Mouse (Mus musculus): ENCODE measurements at regions not wholly inside any gene's neighbourhood (a gene's known extent, or its start where the extent isn't known, plus 50 kb on each side); places are given as distances from the start of the nearest gene placed in this dataset.

GRCm38 (mm10) chr17:62436044-62436443 lies 445.1 kb downstream of the Efna5 start:
- Histone ChIP-seq H3K9me3 (ENCODE audit: control insufficient read depth, low read length) (no peaks in the 10 kb centered on the region), H3K27me3 (replicated peaks; ENCODE audit: control insufficient read depth, insufficient read depth, low read length) (no peaks in the 10 kb centered on the region), H3K4me1 (ENCODE audit: control insufficient read depth, insufficient read depth, low read depth, low read length) (no peaks in the 10 kb centered on the region), H3K4me2 (ENCODE audit: low read length) (no peak overlapping the region), H3K36me3 (ENCODE audit: control insufficient read depth, insufficient read depth, low read length) (no peaks in the 10 kb centered on the region), H3K9ac (ENCODE audit: low read depth, low read length) (no peak overlapping the region), H3K27ac (ENCODE audit: low read depth, low read length) (no peak overlapping the region), H3K4me3 (ENCODE audit: low read length) (no peak overlapping the region)
- 88% methylated on average over 1 of the region's 1 CpGs for WGBS
- ATAC-seq: no peak

GRCm38 (mm10) chr17:62423476-62424385 lies 457.4 kb downstream of the Efna5 start:
- no peak overlapping the region for H3K4me2 ChIP-seq (ENCODE audit: low read length)
- no peaks in the 10 kb centered on the region for H3K4me1 ChIP-seq (ENCODE audit: control insufficient read depth, insufficient read depth, low read depth, low read length)
- H3K27me3 ChIP-seq (replicated peaks; ENCODE audit: control insufficient read depth, insufficient read depth, low read length): no peaks in the 10 kb centered on the region
- H3K9me3 ChIP-seq (ENCODE audit: control insufficient read depth, low read length): no peaks in the 10 kb centered on the region
- H3K9ac ChIP-seq (ENCODE audit: low read depth, low read length): no peak overlapping the region
- H3K27ac ChIP-seq (ENCODE audit: low read depth, low read length): no peak overlapping the region
- H3K4me3 ChIP-seq (ENCODE audit: low read length): no peak overlapping the region
- ATAC-seq: no peak
- no peaks in the 10 kb centered on the region for H3K36me3 ChIP-seq (ENCODE audit: control insufficient read depth, insufficient read depth, low read length)
- WGBS: 85% methylated on average over 11 of the region's 11 CpGs

DNA sequence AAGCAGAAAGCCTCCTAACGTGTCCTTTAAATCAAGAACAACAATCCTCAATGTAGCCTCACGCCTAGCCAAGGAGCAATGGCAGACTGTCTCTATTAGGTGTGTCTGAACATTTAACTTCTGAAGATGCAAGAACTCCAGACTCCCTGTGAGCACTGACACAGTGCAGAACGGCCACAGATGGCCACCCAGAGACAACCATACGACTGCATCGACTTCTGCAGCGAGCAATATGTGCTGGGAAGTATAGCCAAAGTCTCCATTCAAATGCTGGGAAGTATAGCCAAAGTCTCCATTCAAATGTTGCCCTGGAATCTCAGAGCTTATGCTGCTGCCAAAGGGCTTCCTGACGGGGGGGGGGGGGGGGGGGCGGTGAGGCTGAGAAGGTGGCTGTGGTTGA lies 463.5 kb downstream of the Efna5 start:
- Histone ChIP-seq H3K36me3 (ENCODE audit: control insufficient read depth, insufficient read depth, low read length) (no peaks in the 10 kb centered on the region), H3K9me3 (ENCODE audit: control insufficient read depth, low read length) (no peaks in the 10 kb centered on the region), H3K4me3 (ENCODE audit: low read length) (no peak overlapping the region), H3K27me3 (replicated peaks; ENCODE audit: control insufficient read depth, insufficient read depth, low read length) (no peaks in the 10 kb centered on the region), H3K27ac (ENCODE audit: low read depth, low read length) (no peak overlapping the region), H3K9ac (ENCODE audit: low read depth, low read length) (no peak overlapping the region), H3K4me2 (ENCODE audit: low read length) (no peak overlapping the region), H3K4me1 (ENCODE audit: control insufficient read depth, insufficient read depth, low read depth, low read length) (no peaks in the 10 kb centered on the region)
- no peak for ATAC-seq
- WGBS: 78% methylated on average over 6 of the region's 8 CpGs

- WGBS: 83% methylated on average over 4 of the region's 4 CpGs
- H3K27me3 ChIP-seq (replicated peaks; ENCODE audit: control insufficient read depth, insufficient read depth, low read length): no peaks in the 10 kb centered on the region
- ATAC-seq: peak; percentile 81
- no peaks in the 10 kb centered on the region for H3K9me3 ChIP-seq (ENCODE audit: control insufficient read depth, low read length)
- no peak overlapping the region for H3K27ac ChIP-seq (ENCODE audit: low read depth, low read length)
- no peak overlapping the region for H3K4me2 ChIP-seq (ENCODE audit: low read length)
- H3K9ac ChIP-seq (ENCODE audit: low read depth, low read length): no peak overlapping the region
- no peak overlapping the region for H3K4me3 ChIP-seq (ENCODE audit: low read length)
- no peaks in the 10 kb centered on the region for H3K36me3 ChIP-seq (ENCODE audit: control insufficient read depth, insufficient read depth, low read length)
- no peaks in the 10 kb centered on the region for H3K4me1 ChIP-seq (ENCODE audit: control insufficient read depth, insufficient read depth, low read depth, low read length)
Measured at GRCm38 (mm10) chr17:62415152-62415551, 466.0 kb downstream of the Efna5 start.

DNA sequence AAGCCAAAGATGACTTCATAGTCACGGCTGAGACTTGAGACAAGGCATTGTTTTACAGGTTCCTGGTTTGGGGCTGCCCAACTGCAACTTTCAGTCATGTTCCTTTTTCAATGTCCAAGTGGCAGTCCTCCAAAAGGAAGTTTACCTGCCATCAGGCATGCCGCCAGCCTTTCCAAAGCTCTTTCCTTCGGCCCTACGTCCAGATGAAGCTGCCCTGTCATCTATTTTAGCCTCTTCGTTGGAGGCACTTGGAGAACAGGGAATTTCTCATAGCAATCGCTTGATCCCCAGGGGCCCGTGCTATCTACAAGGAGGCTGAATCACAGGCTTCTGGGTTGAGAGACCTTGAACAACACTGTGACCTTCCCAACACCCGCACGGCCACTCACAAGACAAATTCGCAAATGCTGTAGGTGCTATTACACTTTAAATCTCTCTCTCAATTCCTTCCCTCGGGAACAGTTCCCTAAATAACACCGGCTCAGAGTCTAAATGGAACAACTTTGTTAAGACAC lies 468.4 kb downstream of the Efna5 start:
- no peak for ATAC-seq
- Histone ChIP-seq H3K27me3 (replicated peaks; ENCODE audit: control insufficient read depth, insufficient read depth, low read length) (no peaks in the 10 kb centered on the region), H3K4me3 (ENCODE audit: low read length) (no peak overlapping the region), H3K9ac (ENCODE audit: low read depth, low read length) (no peak overlapping the region), H3K4me2 (ENCODE audit: low read length) (no peak overlapping the region), H3K27ac (ENCODE audit: low read depth, low read length) (no peak overlapping the region), H3K9me3 (ENCODE audit: control insufficient read depth, low read length) (no peaks in the 10 kb centered on the region), H3K4me1 (ENCODE audit: control insufficient read depth, insufficient read depth, low read depth, low read length) (no peaks in the 10 kb centered on the region), H3K36me3 (ENCODE audit: control insufficient read depth, insufficient read depth, low read length) (no peaks in the 10 kb centered on the region)
- WGBS: 85% methylated on average over 12 of the region's 12 CpGs

DNA sequence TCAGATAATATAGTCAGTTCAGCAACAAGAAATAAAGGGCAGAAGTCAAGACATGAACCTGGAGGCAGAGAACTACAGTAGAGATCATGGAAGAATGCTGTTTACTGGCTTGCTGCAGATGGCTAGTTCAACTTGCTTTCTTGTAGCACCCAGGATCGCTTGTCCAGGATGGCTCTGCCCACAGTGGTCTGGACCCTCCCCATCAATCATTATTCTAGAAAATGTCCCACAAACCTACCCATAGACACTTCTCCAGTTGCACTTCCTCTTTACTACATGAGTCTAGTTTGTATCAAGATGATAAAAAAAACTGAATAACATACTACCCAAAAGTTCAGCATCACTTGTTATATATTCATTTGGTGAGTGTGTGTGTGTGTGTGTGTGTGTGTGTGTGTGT lies 477.4 kb downstream of the Efna5 start:
- H3K27ac ChIP-seq (ENCODE audit: low read depth, low read length): no peak overlapping the region
- ATAC-seq: no peak
- no peak overlapping the region for H3K9ac ChIP-seq (ENCODE audit: low read depth, low read length)
- no peaks in the 10 kb centered on the region for H3K27me3 ChIP-seq (replicated peaks; ENCODE audit: control insufficient read depth, insufficient read depth, low read length)
- no peaks in the 10 kb centered on the region for H3K36me3 ChIP-seq (ENCODE audit: control insufficient read depth, insufficient read depth, low read length)
- H3K4me3 ChIP-seq (ENCODE audit: low read length): no peak overlapping the region
- WGBS: 95% methylated on average over 1 of the region's 1 CpGs
- no peaks in the 10 kb centered on the region for H3K9me3 ChIP-seq (ENCODE audit: control insufficient read depth, low read length)
- H3K4me2 ChIP-seq (ENCODE audit: low read length): no peak overlapping the region
- no peaks in the 10 kb centered on the region for H3K4me1 ChIP-seq (ENCODE audit: control insufficient read depth, insufficient read depth, low read depth, low read length)

DNA sequence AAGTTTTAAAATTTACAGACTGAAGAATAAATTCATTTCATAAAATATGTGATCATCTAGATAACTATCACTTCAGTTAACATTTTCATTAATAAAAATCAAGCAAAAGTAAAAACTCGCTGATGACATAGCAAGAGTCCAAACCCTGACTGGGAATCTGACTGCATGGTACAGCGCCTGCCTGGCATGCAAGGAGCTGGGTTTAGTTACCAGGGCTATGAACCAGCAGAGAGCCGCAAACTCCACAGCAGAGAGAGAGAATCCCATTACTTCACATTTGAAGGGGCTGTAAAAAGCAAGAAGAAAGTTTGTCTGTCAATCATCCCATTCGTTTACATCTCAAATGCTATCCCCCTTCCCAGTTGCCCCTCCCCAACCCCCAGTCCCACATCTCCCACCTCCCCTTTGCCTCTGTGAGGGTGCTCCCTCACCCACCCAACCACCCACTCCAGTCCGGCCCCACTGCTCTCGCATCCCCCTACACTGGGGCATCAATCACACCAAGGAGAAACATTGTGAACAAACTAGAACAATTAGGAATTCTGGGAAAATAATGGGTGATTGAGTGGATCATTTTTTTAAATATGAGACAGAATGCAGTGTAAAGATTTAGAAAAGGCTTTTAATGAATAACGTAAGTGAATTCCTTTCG lies 487.6 kb downstream of the Efna5 start:
- Histone ChIP-seq H3K4me3 (ENCODE audit: low read length) (no peak overlapping the region), H3K36me3 (ENCODE audit: control insufficient read depth, insufficient read depth, low read length) (no peaks in the 10 kb centered on the region)

GRCm38 (mm10) chr17:62384053-62384452 lies 497.1 kb downstream of the Efna5 start:
- ATAC-seq: no peak
- H3K27ac ChIP-seq (ENCODE audit: low read depth, low read length): no peak overlapping the region
- H3K36me3 ChIP-seq (ENCODE audit: control insufficient read depth, insufficient read depth, low read length): no peaks in the 10 kb centered on the region
- no peaks in the 10 kb centered on the region; the same call in 1 of the 2 replicates for H3K9me3 ChIP-seq (ENCODE audit: control insufficient read depth, low read length)
- no peaks in the 10 kb centered on the region for H3K27me3 ChIP-seq (replicated peaks; ENCODE audit: control insufficient read depth, insufficient read depth, low read length)
- H3K4me1 ChIP-seq (ENCODE audit: control insufficient read depth, insufficient read depth, low read depth, low read length): no peaks in the 10 kb centered on the region
- H3K4me3 ChIP-seq (ENCODE audit: low read length): no peak overlapping the region
- no peak overlapping the region for H3K9ac ChIP-seq (ENCODE audit: low read depth, low read length)
- H3K4me2 ChIP-seq (ENCODE audit: low read length): no peak overlapping the region
- WGBS: 84% methylated on average over 16 of the region's 16 CpGs

More for the DNA sequence above, 487.6 kb downstream of the Efna5 start:
- Histone ChIP-seq H3K4me2 (ENCODE audit: low read length) (no peak overlapping the region), H3K9ac (ENCODE audit: low read depth, low read length) (no peak overlapping the region), H3K9me3 (ENCODE audit: control insufficient read depth, low read length) (no peaks in the 10 kb centered on the region), H3K4me1 (ENCODE audit: control insufficient read depth, insufficient read depth, low read depth, low read length) (no peaks in the 10 kb centered on the region), H3K27me3 (replicated peaks; ENCODE audit: control insufficient read depth, insufficient read depth, low read length) (no peaks in the 10 kb centered on the region), H3K27ac (ENCODE audit: low read depth, low read length) (no peak overlapping the region)
- WGBS: 93% methylated on average over 8 of the region's 8 CpGs
- no peak for ATAC-seq

- Histone ChIP-seq H3K27me3 (replicated peaks; ENCODE audit: control insufficient read depth, insufficient read depth, low read length) (no peaks in the 10 kb centered on the region), H3K9me3 (ENCODE audit: control insufficient read depth, low read length) (no peaks in the 10 kb centered on the region; the same call in 1 of the 2 replicates), H3K4me1 (ENCODE audit: control insufficient read depth, insufficient read depth, low read depth, low read length) (no peaks in the 10 kb centered on the region), H3K4me2 (ENCODE audit: low read length) (no peak overlapping the region), H3K9ac (ENCODE audit: low read depth, low read length) (no peak overlapping the region), H3K36me3 (ENCODE audit: control insufficient read depth, insufficient read depth, low read length) (no peaks in the 10 kb centered on the region), H3K4me3 (ENCODE audit: low read length) (no peak overlapping the region), H3K27ac (ENCODE audit: low read depth, low read length) (no peak overlapping the region)
- 89% methylated on average over 8 of the region's 8 CpGs for whole genome bisulfite sequencing
- ATAC-seq: no peak
Measured at GRCm38 (mm10) chr17:62378868-62379417, 502.2 kb downstream of the Efna5 start.
